Mouse (Mus musculus) small intestine, adult 2 months (tissue): ENCODE measurements at regions not wholly inside any gene's neighbourhood (a gene's known extent, or its start where the extent isn't known, plus 50 kb on each side); places are given as distances from the start of the nearest gene placed in this dataset.

ENCODE experiments used
- H3K27ac ChIP-seq: fragments of 200-500 bp; 2 replicates; pipeline ENCODE4 v1.5.1; 2012; ENCODE audit warnings: low read depth, low read length, control low read depth, inconsistent platforms; ENCODE audit not compliant: insufficient read depth
- H3K27me3 ChIP-seq: fragments of 200-500 bp; 2 replicates; pipeline ENCODE4 v1.6.1; 2012; ENCODE audit warnings: mild to moderate bottlenecking, moderate library complexity, low read length, inconsistent platforms; ENCODE audit not compliant: control insufficient read depth, insufficient read depth
- H3K36me3 ChIP-seq: fragments of 200-500 bp; 2 replicates; pipeline ENCODE4 v1.6.1; 2012; ENCODE audit warnings: mild to moderate bottlenecking, low read length, control low read depth, inconsistent platforms; ENCODE audit not compliant: control insufficient read depth, insufficient read depth
- H3K4me1 ChIP-seq: fragments of 200-500 bp; 2 replicates; pipeline ENCODE4 v1.6.1; 2012; ENCODE audit warnings: low read length, inconsistent platforms, mixed read lengths; ENCODE audit not compliant: control insufficient read depth, insufficient read depth, insufficient read length
- H3K4me3 ChIP-seq: fragments of 200-500 bp; 2 replicates; pipeline ENCODE4 v1.5.1; 2012; ENCODE audit warnings: low read depth, mild to moderate bottlenecking, control low read depth, inconsistent platforms, low read length, moderate library complexity
- CTCF ChIP-seq: fragments of 200-500 bp; IDR thresholded peaks from 2 replicates; pipeline ENCODE4 v1.5.1; 2012; ENCODE audit warnings: low read depth, mild to moderate bottlenecking, control low read depth, inconsistent platforms, low read length, moderate library complexity, mixed read lengths; ENCODE audit not compliant: insufficient replicate concordance, insufficient read length; ENCODE audit errors: extremely low read depth
- POLR2A ChIP-seq: fragments of 200-500 bp; IDR thresholded peaks from 2 replicates; pipeline ENCODE4 v1.6.1; 2012; ENCODE audit warnings: low read depth, mild to moderate bottlenecking, control low read depth, inconsistent platforms, low read length, moderate library complexity
- WGBS: fragments of 180-500 bp; shearing (Covaris S2); methylation state at CpG from one replicate; pipeline ENCODE4 v1.1.7; 2018; 5-methylcytosine and 5-hydroxymethylcytosine counted together

- H3K4me1 ChIP-seq, result no peaks in the 10 kb centered on the region
- H3K27me3 ChIP-seq, result no peaks in the 10 kb centered on the region
- WGBS, result 97% methylated on average over 7 of the region's 7 CpGs
- no peaks in the 10 kb centered on the region for H3K36me3 ChIP-seq
- H3K27ac ChIP-seq, result no peak overlapping the region
- no peak overlapping the region for H3K4me3 ChIP-seq
- no peak for TF ChIP-seq CTCF
- no peak for TF ChIP-seq POLR2A
Measured at GRCm38 (mm10) chr6:140126645-140127044, 85.4 kb upstream of the Plcz1 start.

- TF ChIP-seq POLR2A (no peak), CTCF (no peak)
- Histone ChIP-seq H3K4me3 (no peak overlapping the region), H3K36me3 (no peaks in the 10 kb centered on the region), H3K27ac (no peak overlapping the region), H3K27me3 (no peaks in the 10 kb centered on the region), H3K4me1 (no peaks in the 10 kb centered on the region)
- WGBS, result 71% methylated on average over 2 of the region's 2 CpGs
Measured at GRCm38 (mm10) chr6:140114024-140114423, 72.8 kb upstream of the Plcz1 start.

- H3K27ac ChIP-seq, result no peak overlapping the region
Measured at GRCm38 (mm10) chr6:140112054-140112453, 70.8 kb upstream of the Plcz1 start.

GRCm38 (mm10) chr6:140108083-140108482 is 66.8 kb upstream of the Plcz1 start:
- H3K4me3 ChIP-seq, result peak overlapping the region; percentile 49
- H3K4me1 ChIP-seq, result peaks cover 2% of the 10 kb centered on the region; the same call in 1 of the 2 replicates
- whole genome bisulfite sequencing, result 20% methylated on average over 8 of the region's 8 CpGs

More at GRCm38 (mm10) chr6:140112054-140112453, 70.8 kb upstream of the Plcz1 start:
- Histone ChIP-seq H3K36me3 (no peaks in the 10 kb centered on the region), H3K4me1 (peaks cover 2% of the 10 kb centered on the region; the same call in 1 of the 2 replicates), H3K4me3 (no peak overlapping the region), H3K27me3 (no peaks in the 10 kb centered on the region)
- TF ChIP-seq CTCF, result no peak
- 85% methylated on average over 10 of the region's 10 CpGs for WGBS

GRCm38 (mm10) chr6:140107628-140108027 is 66.4 kb upstream of the Plcz1 start:
- 23% methylated on average over 16 of the region's 16 CpGs for WGBS
- H3K4me3 ChIP-seq, result peak overlapping the region; percentile 49

More at GRCm38 (mm10) chr6:140108083-140108482, 66.8 kb upstream of the Plcz1 start:
- no peaks in the 10 kb centered on the region for H3K36me3 ChIP-seq
- H3K27me3 ChIP-seq, result no peaks in the 10 kb centered on the region
- TF ChIP-seq POLR2A (no peak), CTCF (no peak)
- peak overlapping the region; percentile 60 for H3K27ac ChIP-seq

GRCm38 (mm10) chr6:140106141-140106540 is 64.9 kb upstream of the Plcz1 start:
- no peak for TF ChIP-seq POLR2A
- no peak for TF ChIP-seq CTCF
- H3K4me3 ChIP-seq, result no peak overlapping the region
- no peaks in the 10 kb centered on the region for H3K27me3 ChIP-seq
- no peak overlapping the region for H3K27ac ChIP-seq
- 85% methylated on average over 5 of the region's 5 CpGs for WGBS
- H3K4me1 ChIP-seq, result peaks cover 2% of the 10 kb centered on the region; the same call in 1 of the 2 replicates
- H3K36me3 ChIP-seq, result no peaks in the 10 kb centered on the region

More at GRCm38 (mm10) chr6:140107628-140108027, 66.4 kb upstream of the Plcz1 start:
- H3K27me3 ChIP-seq, result no peaks in the 10 kb centered on the region
- peaks cover 2% of the 10 kb centered on the region; the same call in 1 of the 2 replicates for H3K4me1 ChIP-seq
- H3K27ac ChIP-seq, result peak overlapping the region; percentile 60
- no peaks in the 10 kb centered on the region for H3K36me3 ChIP-seq
- no peak for TF ChIP-seq CTCF
- TF ChIP-seq POLR2A, result no peak

- Histone ChIP-seq H3K27me3 (no peaks in the 10 kb centered on the region), H3K36me3 (no peaks in the 10 kb centered on the region), H3K27ac (no peak overlapping the region), H3K4me1 (no peaks in the 10 kb centered on the region), H3K4me3 (no peak overlapping the region)
- 68% methylated on average over 6 of the region's 6 CpGs for WGBS
- no peak for TF ChIP-seq POLR2A
- TF ChIP-seq CTCF, result no peak
Measured at GRCm38 (mm10) chr6:140102043-140102442, 60.8 kb upstream of the Plcz1 start.

- Histone ChIP-seq H3K4me1 (no peaks in the 10 kb centered on the region), H3K27me3 (no peaks in the 10 kb centered on the region), H3K36me3 (no peaks in the 10 kb centered on the region), H3K4me3 (no peak overlapping the region), H3K27ac (no peak overlapping the region)
- WGBS, result 85% methylated on average over 10 of the region's 10 CpGs
- TF ChIP-seq POLR2A (no peak), CTCF (no peak)
Measured at GRCm38 (mm10) chr6:140095416-140095815, 54.2 kb upstream of the Plcz1 start.
